Mouse (Mus musculus): ENCODE measurements around the gene Fut1.

The Fut1 gene

GRCm38 (mm10) chr7:45617042-45617695 lies at the start of gene Fut1:
Fut1 (plus strand) TSS chr7:45617289.
- no peak for DNase-seq (ENCODE audit: low spot score)

GRCm38 (mm10) chr7:45567780-45568516 lies 49.1 kb upstream of the Fut1 start:
- peak; percentile 94 for DNase-seq (ENCODE audit: low spot score)

GRCm38 (mm10) chr7:45568601-45569473 lies 48.3 kb upstream of the Fut1 start:
- no peak for DNase-seq (ENCODE audit: low spot score)

- DNase-seq (ENCODE audit: low spot score): peak; percentile 58
Measured at GRCm38 (mm10) chr7:45570103-45570741, 46.9 kb upstream of the Fut1 start, which contains the start of gene Bcat2. Bcat2 (plus strand) TSS chr7:45570153.

- no peak for DNase-seq (ENCODE audit: low spot score)
Measured at GRCm38 (mm10) chr7:45571966-45572365, 45.1 kb upstream of the Fut1 start.

GRCm38 (mm10) chr7:45573954-45574353 lies 43.1 kb upstream of the Fut1 start:
- no peak for DNase-seq (ENCODE audit: low spot score)

- no peak for DNase-seq (ENCODE audit: low spot score)
Measured at GRCm38 (mm10) chr7:45574472-45575379, 42.4 kb upstream of the Fut1 start.

GRCm38 (mm10) chr7:45585923-45586322 lies 31.2 kb upstream of the Fut1 start:
- DNase-seq (ENCODE audit: low spot score): peak; percentile 69

GRCm38 (mm10) chr7:45587631-45588592 lies 29.2 kb upstream of the Fut1 start:
- no peak for DNase-seq (ENCODE audit: low spot score)

- DNase-seq (ENCODE audit: low spot score): peak; percentile 94
Measured at GRCm38 (mm10) chr7:45589173-45589572, 27.9 kb upstream of the Fut1 start.

GRCm38 (mm10) chr7:45589898-45590297 lies 27.2 kb upstream of the Fut1 start:
- DNase-seq (ENCODE audit: low spot score): no peak

GRCm38 (mm10) chr7:45590874-45591273 lies 26.2 kb upstream of the Fut1 start:
- DNase-seq (ENCODE audit: low spot score): peak; percentile 41

- DNase-seq (ENCODE audit: low spot score): no peak
Measured at GRCm38 (mm10) chr7:45591880-45592279, 25.2 kb upstream of the Fut1 start.

GRCm38 (mm10) chr7:45593118-45593815 lies 23.8 kb upstream of the Fut1 start:
- peak; percentile 76 for DNase-seq (ENCODE audit: low spot score)

- no peak for DNase-seq (ENCODE audit: low spot score)
Measured at GRCm38 (mm10) chr7:45595176-45595575, 21.9 kb upstream of the Fut1 start.

GRCm38 (mm10) chr7:45596107-45596506 lies 21.0 kb upstream of the Fut1 start:
- no peak for DNase-seq (ENCODE audit: low spot score)

- no peak for DNase-seq (ENCODE audit: low spot score)
Measured at GRCm38 (mm10) chr7:45597013-45597412, 20.1 kb upstream of the Fut1 start.

- no peak for DNase-seq (ENCODE audit: low spot score)
Measured at GRCm38 (mm10) chr7:45597527-45597926, 19.6 kb upstream of the Fut1 start.
